Mouse (Mus musculus): ENCODE data around the gene Pif1. TPM values are rescaled to one million over a fixed set of nuclear protein-coding genes. Genes with fewer than 3 reads are reported as not detected.

The Pif1 gene
- polyA plus RNA-seq, 1 experiment from 2014 or later, result 9.5 TPM

DNA sequence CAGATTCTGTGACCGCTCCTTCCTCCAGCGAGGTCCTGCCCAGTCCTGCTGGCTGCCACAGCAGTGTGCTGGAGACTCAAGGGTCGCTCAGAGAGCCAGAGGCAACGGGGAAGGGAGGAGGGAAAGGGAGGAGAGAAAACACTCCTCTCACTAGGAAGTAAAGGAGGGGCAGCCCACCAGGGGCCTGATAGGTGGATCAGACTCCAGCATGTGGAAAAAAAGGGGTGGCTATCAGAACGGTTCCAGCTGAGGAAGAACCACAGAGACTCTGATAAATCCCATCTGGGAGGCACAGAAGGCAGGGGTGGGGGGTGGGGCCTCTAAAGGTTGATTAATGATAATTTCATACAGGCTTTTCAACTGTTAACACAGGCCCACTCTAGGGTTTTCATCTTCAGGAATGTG is 32.0 kb upstream of the Pif1 start:
- peaks cover 8% of the 10 kb centered on the region for H3K36me3 ChIP-seq (ENCODE audit: control insufficient read depth, insufficient read depth, low read length)
- H3K27ac ChIP-seq (ENCODE audit: low read depth, low read length), result peak overlapping the region; percentile 48
- H3K4me1 ChIP-seq (ENCODE audit: control insufficient read depth, insufficient read depth, low read length), result peaks cover 32% of the 10 kb centered on the region
- peak overlapping the region; percentile 33 for H3K4me2 ChIP-seq
- H3K4me3 ChIP-seq (ENCODE audit: low read depth, low read length), result no peak overlapping the region
- H3K9ac ChIP-seq (ENCODE audit: low read depth, low read length), result peak overlapping the region; percentile 24; the same call in 1 of the 2 replicates
- no peaks in the 10 kb centered on the region for H3K9me3 ChIP-seq (replicated peaks; ENCODE audit: control insufficient read depth, low read length)
- H3K27me3 ChIP-seq (ENCODE audit: control insufficient read depth, insufficient read depth, low read length), result no peaks in the 10 kb centered on the region
- ATAC-seq (replicated peaks; ENCODE audit: insufficient number of reproducible peaks, low FRiP score, low TSS enrichment), result peak; percentile 43; the same call in 1 of the 2 replicates
- 1% methylated on average over 5 of the region's 5 CpGs for WGBS (ENCODE audit: insufficient replicate concordance)

DNA sequence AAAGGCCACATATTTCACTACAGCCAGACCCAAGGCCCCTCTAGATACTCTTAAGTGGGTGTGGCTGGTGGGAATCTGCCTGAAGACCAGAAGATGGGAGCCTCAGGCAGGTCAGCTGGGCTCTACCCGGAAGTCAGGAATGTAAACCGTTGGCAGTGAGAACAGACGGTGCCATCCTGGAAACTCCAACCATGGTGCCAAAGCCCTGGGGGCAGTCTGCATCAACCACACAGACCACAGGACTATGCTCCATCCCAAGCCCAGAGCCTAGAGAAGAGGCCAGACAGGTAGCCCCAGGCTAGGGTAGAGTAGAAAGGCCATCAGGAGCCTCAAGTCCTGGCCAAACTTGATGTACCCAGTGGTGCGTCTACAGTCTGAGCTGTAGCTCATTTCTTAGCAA is 31.3 kb upstream of the Pif1 start:
- Histone ChIP-seq H3K27ac (ENCODE audit: low read depth, low read length) (peak overlapping the region; percentile 48), H3K9ac (ENCODE audit: low read depth, low read length) (no peak overlapping the region), H3K9me3 (replicated peaks; ENCODE audit: control insufficient read depth, low read length) (no peaks in the 10 kb centered on the region), H3K4me2 (no peak overlapping the region), H3K36me3 (ENCODE audit: control insufficient read depth, insufficient read depth, low read length) (peaks cover 8% of the 10 kb centered on the region), H3K4me1 (ENCODE audit: control insufficient read depth, insufficient read depth, low read length) (peaks cover 26% of the 10 kb centered on the region), H3K27me3 (ENCODE audit: control insufficient read depth, insufficient read depth, low read length) (no peaks in the 10 kb centered on the region), H3K4me3 (ENCODE audit: low read depth, low read length) (no peak overlapping the region)
- ATAC-seq (replicated peaks; ENCODE audit: insufficient number of reproducible peaks, low FRiP score, low TSS enrichment), result no peak
- WGBS (ENCODE audit: insufficient replicate concordance), result 69% methylated on average over 4 of the region's 4 CpGs

DNA sequence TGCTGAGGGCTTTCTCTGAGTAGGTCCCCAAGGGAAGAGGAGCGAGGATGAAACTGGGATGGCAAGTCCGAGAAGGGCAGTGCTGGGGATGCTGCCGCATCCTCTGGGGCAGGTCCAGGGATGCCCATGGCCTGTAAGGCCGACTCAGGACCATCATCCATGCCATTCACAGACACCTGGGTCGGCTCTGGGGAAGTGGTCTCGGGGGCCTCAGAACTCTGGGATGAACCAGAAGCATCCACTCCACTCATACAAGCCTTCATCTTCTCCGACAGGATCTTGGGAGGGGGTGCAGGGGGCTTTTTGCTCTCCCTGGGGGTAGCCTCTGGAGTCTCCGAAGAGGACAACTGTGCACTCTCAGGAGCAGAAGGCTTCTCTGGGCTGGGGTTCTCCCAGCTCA is 30.6 kb upstream of the Pif1 start:
- Histone ChIP-seq H3K4me3 (ENCODE audit: low read depth, low read length) (no peak overlapping the region), H3K27ac (ENCODE audit: low read depth, low read length) (no peak overlapping the region), H3K9me3 (replicated peaks; ENCODE audit: control insufficient read depth, low read length) (no peaks in the 10 kb centered on the region), H3K4me2 (no peak overlapping the region), H3K9ac (ENCODE audit: low read depth, low read length) (no peak overlapping the region), H3K4me1 (ENCODE audit: control insufficient read depth, insufficient read depth, low read length) (peaks cover 24% of the 10 kb centered on the region), H3K36me3 (ENCODE audit: control insufficient read depth, insufficient read depth, low read length) (peaks cover 8% of the 10 kb centered on the region), H3K27me3 (ENCODE audit: control insufficient read depth, insufficient read depth, low read length) (no peaks in the 10 kb centered on the region)
- WGBS (ENCODE audit: insufficient replicate concordance), result 89% methylated on average over 8 of the region's 8 CpGs
- ATAC-seq (replicated peaks; ENCODE audit: insufficient number of reproducible peaks, low FRiP score, low TSS enrichment), result no peak

DNA sequence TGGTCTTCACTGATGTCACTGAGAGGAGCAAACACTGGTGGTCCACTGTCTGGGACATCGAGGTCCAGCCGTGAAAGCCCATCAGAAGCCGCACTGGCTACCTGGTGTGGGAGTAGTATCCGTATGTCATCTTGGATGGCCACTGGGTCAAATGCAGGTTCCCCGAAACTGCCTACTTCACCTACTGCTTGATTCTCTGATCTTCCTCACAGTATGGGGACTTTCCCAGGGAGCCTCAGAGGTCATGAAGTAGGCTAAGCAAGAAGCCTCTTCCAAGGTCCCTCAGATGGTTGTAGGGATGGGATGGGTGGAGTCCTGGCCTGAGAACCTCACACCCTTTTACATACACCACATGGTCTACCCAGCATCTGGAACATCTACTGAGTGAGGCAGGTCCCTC is 30.0 kb upstream of the Pif1 start:
- Histone ChIP-seq H3K4me2 (no peak overlapping the region), H3K4me3 (ENCODE audit: low read depth, low read length) (no peak overlapping the region), H3K9me3 (replicated peaks; ENCODE audit: control insufficient read depth, low read length) (no peaks in the 10 kb centered on the region), H3K4me1 (ENCODE audit: control insufficient read depth, insufficient read depth, low read length) (peaks cover 27% of the 10 kb centered on the region), H3K27ac (ENCODE audit: low read depth, low read length) (no peak overlapping the region), H3K9ac (ENCODE audit: low read depth, low read length) (no peak overlapping the region), H3K27me3 (ENCODE audit: control insufficient read depth, insufficient read depth, low read length) (no peaks in the 10 kb centered on the region), H3K36me3 (ENCODE audit: control insufficient read depth, insufficient read depth, low read length) (peaks cover 8% of the 10 kb centered on the region)
- ATAC-seq (replicated peaks; ENCODE audit: insufficient number of reproducible peaks, low FRiP score, low TSS enrichment), result no peak
- 88% methylated on average over 5 of the region's 5 CpGs for WGBS (ENCODE audit: insufficient replicate concordance)

DNA sequence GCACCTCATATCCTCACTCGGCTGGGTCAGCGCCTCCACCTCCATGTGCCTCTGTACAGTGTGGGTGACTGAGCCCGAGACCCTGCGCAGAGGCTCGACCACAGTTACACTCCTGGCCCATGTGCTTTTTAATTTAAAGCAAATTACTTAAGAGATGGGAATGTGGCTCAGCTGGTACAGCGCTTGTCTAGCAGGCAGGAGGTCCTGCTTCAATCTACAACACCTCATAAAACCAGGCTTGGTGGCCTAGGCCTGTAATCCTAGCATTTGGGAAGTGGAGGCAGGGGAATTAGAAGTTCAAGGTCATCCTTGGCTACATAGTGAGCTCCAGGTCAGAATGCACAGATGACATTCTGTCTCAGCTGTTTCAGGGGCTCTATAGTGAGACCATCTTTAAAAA is 28.2 kb upstream of the Pif1 start:
- 92% methylated on average over 6 of the region's 6 CpGs for WGBS (ENCODE audit: insufficient replicate concordance)
- Histone ChIP-seq H3K27me3 (ENCODE audit: control insufficient read depth, insufficient read depth, low read length) (no peaks in the 10 kb centered on the region), H3K36me3 (ENCODE audit: control insufficient read depth, insufficient read depth, low read length) (peaks cover 20% of the 10 kb centered on the region), H3K9me3 (replicated peaks; ENCODE audit: control insufficient read depth, low read length) (no peaks in the 10 kb centered on the region), H3K4me1 (ENCODE audit: control insufficient read depth, insufficient read depth, low read length) (peaks cover 35% of the 10 kb centered on the region), H3K4me3 (ENCODE audit: low read depth, low read length) (no peak overlapping the region), H3K9ac (ENCODE audit: low read depth, low read length) (no peak overlapping the region), H3K4me2 (no peak overlapping the region), H3K27ac (ENCODE audit: low read depth, low read length) (no peak overlapping the region)
- no peak for ATAC-seq (replicated peaks; ENCODE audit: insufficient number of reproducible peaks, low FRiP score, low TSS enrichment)

DNA sequence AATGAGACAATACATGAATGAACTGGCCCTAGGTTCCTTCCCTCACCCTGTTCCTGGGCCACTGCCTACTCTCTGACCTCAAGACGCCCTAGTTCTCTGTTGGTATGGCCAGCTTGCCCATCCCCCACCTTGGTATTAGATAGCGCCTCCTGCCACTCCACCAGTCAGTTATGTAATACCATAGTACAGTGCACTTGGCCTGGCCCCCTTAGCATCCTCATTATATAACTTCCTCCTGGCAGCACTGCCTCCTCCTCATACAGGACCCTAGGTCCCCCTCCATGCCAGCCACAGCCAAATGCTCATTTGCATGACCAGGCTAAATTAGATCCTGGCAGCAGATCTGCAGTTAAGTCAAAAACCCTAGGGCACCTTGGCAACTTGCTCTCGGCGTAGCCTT is 25.9 kb upstream of the Pif1 start:
- Histone ChIP-seq H3K4me1 (ENCODE audit: control insufficient read depth, insufficient read depth, low read length) (peaks cover 20% of the 10 kb centered on the region), H3K4me2 (no peak overlapping the region), H3K4me3 (ENCODE audit: low read depth, low read length) (no peak overlapping the region), H3K36me3 (ENCODE audit: control insufficient read depth, insufficient read depth, low read length) (peaks cover 22% of the 10 kb centered on the region), H3K9ac (ENCODE audit: low read depth, low read length) (no peak overlapping the region), H3K9me3 (replicated peaks; ENCODE audit: control insufficient read depth, low read length) (no peaks in the 10 kb centered on the region), H3K27ac (ENCODE audit: low read depth, low read length) (no peak overlapping the region), H3K27me3 (ENCODE audit: control insufficient read depth, insufficient read depth, low read length) (no peaks in the 10 kb centered on the region)
- ATAC-seq (replicated peaks; ENCODE audit: insufficient number of reproducible peaks, low FRiP score, low TSS enrichment), result no peak
- 81% methylated on average over 4 of the region's 4 CpGs for WGBS (ENCODE audit: insufficient replicate concordance)

DNA sequence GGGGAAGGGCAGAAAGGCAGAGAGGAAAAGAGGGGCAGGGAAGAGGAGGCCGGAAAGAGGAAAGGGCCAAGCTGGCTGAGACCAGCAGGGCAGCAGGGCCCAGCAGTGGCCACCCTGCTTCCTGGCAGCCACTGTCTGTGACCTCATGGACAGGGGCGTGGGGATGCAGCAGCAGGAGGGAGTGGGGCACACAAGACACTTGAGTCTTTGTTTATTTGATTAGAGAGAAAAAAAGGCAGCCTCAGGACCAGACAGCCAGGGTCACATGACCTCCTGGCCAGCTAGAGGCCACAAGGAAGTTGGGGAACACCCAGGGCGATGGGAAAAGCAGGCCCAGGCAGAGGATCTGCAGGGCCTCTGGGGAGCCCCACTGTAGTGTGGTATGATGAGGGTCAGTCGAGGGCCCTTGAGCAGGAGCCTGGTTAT is 24.9 kb upstream of the Pif1 start:
- Histone ChIP-seq H3K4me1 (ENCODE audit: control insufficient read depth, insufficient read depth, low read length) (peaks cover 20% of the 10 kb centered on the region), H3K4me2 (no peak overlapping the region), H3K9ac (ENCODE audit: low read depth, low read length) (peak overlapping the region; percentile 44; the same call in 1 of the 2 replicates), H3K27ac (ENCODE audit: low read depth, low read length) (peak overlapping the region; percentile 63), H3K27me3 (ENCODE audit: control insufficient read depth, insufficient read depth, low read length) (no peaks in the 10 kb centered on the region), H3K9me3 (replicated peaks; ENCODE audit: control insufficient read depth, low read length) (no peaks in the 10 kb centered on the region), H3K4me3 (ENCODE audit: low read depth, low read length) (no peak overlapping the region), H3K36me3 (ENCODE audit: control insufficient read depth, insufficient read depth, low read length) (peaks cover 23% of the 10 kb centered on the region)
- 31% methylated on average over 4 of the region's 4 CpGs for WGBS (ENCODE audit: insufficient replicate concordance)
- ATAC-seq (replicated peaks; ENCODE audit: insufficient number of reproducible peaks, low FRiP score, low TSS enrichment), result peak; percentile 41; the same call in 1 of the 2 replicates

DNA sequence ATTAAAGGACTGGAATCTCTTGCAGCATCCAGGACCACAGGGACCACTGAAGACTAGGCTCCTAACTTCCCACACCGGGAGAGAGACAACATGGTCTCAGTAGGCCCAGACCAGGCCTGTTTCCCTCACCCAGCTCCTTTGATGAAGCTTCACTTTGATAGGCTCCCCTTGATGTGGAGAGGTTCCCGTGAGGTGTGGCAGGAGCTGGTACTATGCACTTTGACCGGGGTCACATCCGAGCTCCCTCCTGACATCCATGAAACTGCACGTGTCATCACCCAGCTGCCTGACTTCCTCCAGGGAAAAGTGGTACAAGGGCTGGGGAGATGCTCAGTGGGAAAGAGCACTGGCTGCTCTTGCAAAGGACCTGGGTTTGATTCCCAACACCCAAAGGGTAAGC is 23.9 kb upstream of the Pif1 start:
- WGBS (ENCODE audit: insufficient replicate concordance), result 94% methylated on average over 5 of the region's 5 CpGs
- Histone ChIP-seq H3K4me3 (ENCODE audit: low read depth, low read length) (no peak overlapping the region), H3K27me3 (ENCODE audit: control insufficient read depth, insufficient read depth, low read length) (no peaks in the 10 kb centered on the region), H3K4me1 (ENCODE audit: control insufficient read depth, insufficient read depth, low read length) (peaks cover 20% of the 10 kb centered on the region), H3K4me2 (no peak overlapping the region), H3K9ac (ENCODE audit: low read depth, low read length) (no peak overlapping the region), H3K9me3 (replicated peaks; ENCODE audit: control insufficient read depth, low read length) (no peaks in the 10 kb centered on the region), H3K36me3 (ENCODE audit: control insufficient read depth, insufficient read depth, low read length) (peaks cover 23% of the 10 kb centered on the region), H3K27ac (ENCODE audit: low read depth, low read length) (peak overlapping the region; percentile 63; the same call in 1 of the 2 replicates)
- ATAC-seq (replicated peaks; ENCODE audit: insufficient number of reproducible peaks, low FRiP score, low TSS enrichment), result no peak

DNA sequence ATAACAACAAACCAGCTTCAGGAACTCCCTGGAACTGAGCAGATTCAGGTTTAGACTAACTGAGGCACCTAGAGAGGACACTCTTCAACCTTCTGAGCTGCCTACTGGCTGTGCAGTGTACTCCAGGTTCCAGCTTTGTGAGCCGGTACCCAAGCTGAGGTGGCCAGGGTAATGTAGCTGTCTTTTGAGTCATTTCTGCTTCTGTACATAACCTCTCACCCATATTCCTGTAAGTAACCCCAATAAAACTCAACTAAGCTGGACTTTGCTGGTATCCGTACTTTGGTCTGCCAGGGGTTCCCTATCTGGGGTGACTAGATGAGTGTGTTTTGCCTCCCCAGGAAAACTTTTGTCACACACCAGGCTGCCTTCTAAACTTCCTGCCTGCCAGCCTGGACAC is 22.3 kb upstream of the Pif1 start:
- peaks cover 20% of the 10 kb centered on the region for H3K4me1 ChIP-seq (ENCODE audit: control insufficient read depth, insufficient read depth, low read length)
- 89% methylated on average over 2 of the region's 2 CpGs for WGBS (ENCODE audit: insufficient replicate concordance)
- no peak overlapping the region for H3K9ac ChIP-seq (ENCODE audit: low read depth, low read length)
- no peak overlapping the region for H3K4me2 ChIP-seq
- H3K36me3 ChIP-seq (ENCODE audit: control insufficient read depth, insufficient read depth, low read length), result peaks cover 16% of the 10 kb centered on the region
- ATAC-seq (replicated peaks; ENCODE audit: insufficient number of reproducible peaks, low FRiP score, low TSS enrichment), result no peak
- no peak overlapping the region for H3K27ac ChIP-seq (ENCODE audit: low read depth, low read length)
- no peaks in the 10 kb centered on the region for H3K27me3 ChIP-seq (ENCODE audit: control insufficient read depth, insufficient read depth, low read length)
- H3K4me3 ChIP-seq (ENCODE audit: low read depth, low read length), result no peak overlapping the region
- H3K9me3 ChIP-seq (replicated peaks; ENCODE audit: control insufficient read depth, low read length), result no peaks in the 10 kb centered on the region

Measured in heart, embryonic 11.5 days (tissue).